Mouse (Mus musculus) frontal cortex, postnatal 25 days (tissue): Measurements from ENCODE around the gene Pla2g4e.

ENCODE experiments used
- DNase-seq, 2 experiments: peaks; one replicate each; pipeline ENCODE4 v3.0.0; 2022; ENCODE audit warnings: low spot score in 2 of 2

Pla2g4e gene

DNA sequence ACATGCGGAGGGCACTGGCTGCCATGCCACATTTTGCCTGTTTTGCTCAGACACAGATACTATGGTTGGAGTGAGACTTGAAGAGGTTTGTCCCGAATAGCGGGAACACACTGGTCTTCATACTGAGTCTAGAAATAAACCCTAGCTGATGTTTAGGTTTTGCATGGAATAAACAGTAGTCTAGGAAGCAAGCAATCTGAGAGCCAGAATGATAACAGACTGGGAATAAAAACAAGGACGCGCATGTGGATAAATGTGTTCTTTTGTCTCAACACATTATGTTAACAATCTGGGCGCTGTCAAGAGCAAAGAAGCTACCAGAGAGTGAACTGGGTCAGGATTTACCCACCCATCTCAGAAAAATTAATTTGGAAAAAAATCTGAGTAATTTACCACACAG lies 122.2 kb downstream of the Pla2g4e start:
- no peak for DNase-seq

DNA sequence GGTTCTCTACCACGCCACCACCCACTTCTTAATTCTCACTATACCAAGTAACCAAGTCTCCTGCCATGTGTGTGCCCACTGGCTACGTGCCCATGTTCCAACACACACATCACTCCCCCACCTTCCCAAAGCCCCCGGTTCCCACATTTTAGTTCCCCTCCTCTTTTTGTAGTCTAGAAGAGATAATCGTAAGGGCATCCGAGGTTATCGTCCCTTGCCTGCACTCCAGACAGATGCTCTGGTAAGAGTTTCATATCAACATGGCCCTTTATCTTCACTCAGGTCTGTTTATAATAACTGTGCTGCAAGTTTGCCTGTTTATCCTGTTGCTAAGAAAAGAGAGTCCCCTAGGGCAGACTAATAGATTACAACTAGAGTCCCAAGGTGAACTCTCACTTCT lies 127.8 kb downstream of the Pla2g4e start:
- no peak for DNase-seq
